Mouse (Mus musculus) G1E (cell line): Measurements from ENCODE around the gene Adpgk.

ENCODE experiments used
- CTCF ChIP-seq: IDR thresholded peaks from 2 replicates; pipeline ENCODE4 v1.5.1; 2012; ENCODE audit warnings: low read depth, low read length, inconsistent platforms, mixed read lengths
- GATA2 ChIP-seq: IDR thresholded peaks from 2 replicates; pipeline ENCODE4 v1.6.1; 2012; ENCODE audit warnings: low read depth, low read length, inconsistent platforms, borderline replicate concordance
- POLR2AphosphoS5 ChIP-seq: IDR thresholded peaks from 2 replicates; pipeline ENCODE4 v1.6.1; 2012; ENCODE audit warnings: low read depth, low read length, inconsistent platforms; ENCODE audit not compliant: insufficient replicate concordance
- TAL1 ChIP-seq: conservative IDR thresholded peaks from 2 replicates; pipeline ENCODE4 v1.6.1; 2012; ENCODE audit warnings: low read depth, low read length, inconsistent platforms, mixed read lengths

- TF ChIP-seq CTCF (0 out of 2 replicates have a peak, but pooled peaks have one; percentile 6), GATA2 (no peak), POLR2AphosphoS5 (no peak), TAL1 (no peak)
Observed at GRCm38 (mm10) chr9:59340002-59340401, 48.6 kb downstream of the Adpgk start.
